Mouse (Mus musculus): ENCODE measurements at regions not wholly inside any gene's neighbourhood (a gene's known extent, or its start where the extent isn't known, plus 50 kb on each side); places are given as distances from the start of the nearest gene placed in this dataset.

GRCm38 (mm10) chr3:147886261-147886893 is 1034.2 kb downstream of the Ttll7 start:
- H3K4me3 ChIP-seq = no peak overlapping the region

DNA sequence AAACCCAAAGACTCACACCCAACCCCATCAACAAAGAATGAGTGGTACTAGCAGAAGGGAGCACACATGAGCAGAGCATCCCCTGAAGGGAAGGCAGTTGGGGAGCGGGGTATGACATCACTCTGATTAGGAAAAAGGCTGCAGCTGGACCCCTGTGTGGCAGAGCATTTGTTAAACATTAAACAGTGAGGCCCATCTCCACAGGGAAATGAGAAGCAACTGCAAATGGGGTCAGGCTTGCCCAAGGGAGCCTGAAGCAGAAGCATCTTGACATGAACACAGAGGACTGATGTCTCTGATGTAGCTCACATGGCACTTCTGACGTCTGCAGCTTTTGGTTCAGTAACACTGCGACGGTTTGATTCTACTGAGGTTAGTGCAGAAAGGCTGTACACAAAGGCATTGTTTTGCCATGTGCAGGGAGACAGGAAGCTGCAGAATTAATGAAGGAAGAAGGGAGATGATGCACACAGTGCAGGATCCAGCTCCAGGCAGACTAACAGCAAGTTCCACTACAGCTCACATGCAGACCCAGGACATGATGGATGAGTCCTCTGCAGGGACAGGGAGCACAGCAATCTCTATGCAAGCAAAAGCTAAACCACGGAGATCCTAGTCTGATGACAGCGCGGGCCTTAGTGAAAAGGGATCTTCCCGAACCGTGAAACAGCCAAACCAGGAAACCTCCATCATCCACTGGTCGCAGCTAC is 1030.9 kb downstream of the Ttll7 start:
- H3K4me3 ChIP-seq = no peak overlapping the region
- no peak overlapping the region for H3K4me2 ChIP-seq (ENCODE audit: low read depth)
- TF ChIP-seq MYOD1 (IDR thresholded peaks at IDR 0.05; ENCODE audit: control insufficient read depth in 1 of 3, insufficient read length in 2 of 3, low read depth in 2 of 3) = no peak
- TF ChIP-seq USF1 (IDR thresholded peaks at IDR 0.05; ENCODE audit: low read depth) = no peak
- TF ChIP-seq REST (IDR thresholded peaks at IDR 0.05; ENCODE audit: insufficient read depth, insufficient read length) = no peak
- TF ChIP-seq MAX (IDR thresholded peaks at IDR 0.05; ENCODE audit: low read depth) = no peak
- no peak for TF ChIP-seq TCF12 (IDR thresholded peaks at IDR 0.05; ENCODE audit: insufficient read depth, poor library complexity, severe bottlenecking)
- no peak for TF ChIP-seq POLR2A (IDR thresholded peaks at IDR 0.05; ENCODE audit: insufficient read length, low read depth)
- TF ChIP-seq SRF (IDR thresholded peaks at IDR 0.05; ENCODE audit: control insufficient read depth, insufficient read length, low read depth) = no peak
- no peak for TF ChIP-seq POLR2AphosphoS2 (IDR thresholded peaks at IDR 0.05; ENCODE audit: insufficient read length, low read depth)
- TF ChIP-seq CEBPB (IDR thresholded peaks at IDR 0.05; ENCODE audit: insufficient read depth, poor library complexity, severe bottlenecking) = no peak
- TF ChIP-seq MYOG (IDR thresholded peaks at IDR 0.05; ENCODE audit: control insufficient read depth in 1 of 3, insufficient read depth in 1 of 3, insufficient read length in 2 of 3, low read depth in 2 of 3) = no peak
- TF ChIP-seq E2F4 (IDR thresholded peaks at IDR 0.05; ENCODE audit: insufficient read depth) = no peak
- no peaks in the 10 kb centered on the region for H3K36me3 ChIP-seq (ENCODE audit: control insufficient read depth, insufficient read depth)
- H3ac ChIP-seq (ENCODE audit: control insufficient read depth, insufficient read length) = no peak overlapping the region
- no peaks in the 10 kb centered on the region for H3K27me3 ChIP-seq (ENCODE audit: control insufficient read depth, insufficient read depth, insufficient read length)
- H3K79me2 ChIP-seq (ENCODE audit: control insufficient read depth, insufficient read depth) = no peaks in the 10 kb centered on the region

More at GRCm38 (mm10) chr3:147886261-147886893, 1034.2 kb downstream of the Ttll7 start:
- H3K4me2 ChIP-seq (ENCODE audit: low read depth) = no peak overlapping the region
- no peaks in the 10 kb centered on the region for H3K36me3 ChIP-seq (ENCODE audit: control insufficient read depth, insufficient read depth)
- H3ac ChIP-seq (ENCODE audit: control insufficient read depth, insufficient read length) = no peak overlapping the region
- no peaks in the 10 kb centered on the region for H3K79me2 ChIP-seq (ENCODE audit: control insufficient read depth, insufficient read depth)
- no peaks in the 10 kb centered on the region for H3K27me3 ChIP-seq (ENCODE audit: control insufficient read depth, insufficient read depth, insufficient read length)
- TF ChIP-seq REST (IDR thresholded peaks at IDR 0.05; ENCODE audit: insufficient read depth, insufficient read length) = no peak
- no peak for TF ChIP-seq MAX (IDR thresholded peaks at IDR 0.05; ENCODE audit: low read depth)
- no peak for TF ChIP-seq E2F4 (IDR thresholded peaks at IDR 0.05; ENCODE audit: insufficient read depth)
- no peak for TF ChIP-seq MYOD1 (IDR thresholded peaks at IDR 0.05; ENCODE audit: control insufficient read depth in 1 of 3, insufficient read length in 2 of 3, low read depth in 2 of 3)
- TF ChIP-seq POLR2A (IDR thresholded peaks at IDR 0.05; ENCODE audit: insufficient read length, low read depth) = no peak
- TF ChIP-seq TCF12 (IDR thresholded peaks at IDR 0.05; ENCODE audit: insufficient read depth, poor library complexity, severe bottlenecking) = no peak
- TF ChIP-seq MYOG (IDR thresholded peaks at IDR 0.05; ENCODE audit: control insufficient read depth in 1 of 3, insufficient read depth in 1 of 3, insufficient read length in 2 of 3, low read depth in 2 of 3) = no peak
- TF ChIP-seq POLR2AphosphoS2 (IDR thresholded peaks at IDR 0.05; ENCODE audit: insufficient read length, low read depth) = no peak
- TF ChIP-seq USF1 (IDR thresholded peaks at IDR 0.05; ENCODE audit: low read depth) = no peak
- TF ChIP-seq TCF3 (IDR thresholded peaks at IDR 0.05; ENCODE audit: insufficient read length, low read depth) = no peak
- no peak for TF ChIP-seq SRF (IDR thresholded peaks at IDR 0.05; ENCODE audit: control insufficient read depth, insufficient read length, low read depth)
- TF ChIP-seq CEBPB (IDR thresholded peaks at IDR 0.05; ENCODE audit: insufficient read depth, poor library complexity, severe bottlenecking) = no peak

- Histone ChIP-seq H3ac (ENCODE audit: control insufficient read depth, insufficient read length) (no peak overlapping the region), H3K27me3 (ENCODE audit: control insufficient read depth, insufficient read depth, insufficient read length) (no peaks in the 10 kb centered on the region), H3K79me2 (ENCODE audit: control insufficient read depth, insufficient read depth) (no peaks in the 10 kb centered on the region), H3K36me3 (ENCODE audit: control insufficient read depth, insufficient read depth) (no peaks in the 10 kb centered on the region), H3K4me2 (ENCODE audit: low read depth) (no peak overlapping the region), H3K4me3 (no peak overlapping the region)
- TF ChIP-seq MYOG (IDR thresholded peaks at IDR 0.05; ENCODE audit: control insufficient read depth in 1 of 3, insufficient read depth in 1 of 3, insufficient read length in 2 of 3, low read depth in 2 of 3) (no peak), MYOD1 (IDR thresholded peaks at IDR 0.05; ENCODE audit: control insufficient read depth in 1 of 3, insufficient read length in 2 of 3, low read depth in 2 of 3) (no peak), SRF (IDR thresholded peaks at IDR 0.05; ENCODE audit: control insufficient read depth, insufficient read length, low read depth) (no peak), TCF3 (IDR thresholded peaks at IDR 0.05; ENCODE audit: insufficient read length, low read depth) (no peak), E2F4 (IDR thresholded peaks at IDR 0.05; ENCODE audit: insufficient read depth) (no peak), CEBPB (IDR thresholded peaks at IDR 0.05; ENCODE audit: insufficient read depth, poor library complexity, severe bottlenecking) (no peak), POLR2A (IDR thresholded peaks at IDR 0.05; ENCODE audit: insufficient read length, low read depth) (no peak), POLR2AphosphoS2 (IDR thresholded peaks at IDR 0.05; ENCODE audit: insufficient read length, low read depth) (no peak), TCF12 (IDR thresholded peaks at IDR 0.05; ENCODE audit: insufficient read depth, poor library complexity, severe bottlenecking) (no peak), REST (IDR thresholded peaks at IDR 0.05; ENCODE audit: insufficient read depth, insufficient read length) (no peak), USF1 (IDR thresholded peaks at IDR 0.05; ENCODE audit: low read depth) (no peak), MAX (IDR thresholded peaks at IDR 0.05; ENCODE audit: low read depth) (no peak)
Measured at GRCm38 (mm10) chr3:147878690-147879089, 1026.5 kb downstream of the Ttll7 start.

DNA sequence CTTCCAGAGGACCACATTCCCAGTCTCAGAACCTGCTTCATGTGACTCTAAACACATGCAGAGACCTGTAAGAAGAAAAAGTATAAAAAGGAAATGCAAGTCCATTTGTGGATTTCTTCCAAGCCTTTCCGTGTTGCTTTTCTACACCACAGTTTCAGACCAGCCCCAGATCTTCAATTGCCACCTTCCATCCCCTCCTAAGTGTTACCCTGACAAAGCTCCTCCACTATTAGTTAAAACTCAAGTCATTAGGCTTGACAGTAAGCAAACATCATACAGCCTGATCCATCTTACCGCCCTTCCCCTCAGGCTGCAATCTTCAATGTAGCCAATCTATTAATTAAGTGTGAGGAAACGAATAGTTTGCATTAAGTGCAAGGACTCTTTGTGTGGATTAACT is 1016.1 kb downstream of the Ttll7 start:
- no peaks in the 10 kb centered on the region for H3K36me3 ChIP-seq (ENCODE audit: control insufficient read depth, insufficient read depth)
- H3K4me3 ChIP-seq = no peak overlapping the region
- no peak overlapping the region for H3ac ChIP-seq (ENCODE audit: control insufficient read depth, insufficient read length)
- no peak overlapping the region for H3K4me2 ChIP-seq (ENCODE audit: low read depth)
- no peaks in the 10 kb centered on the region for H3K27me3 ChIP-seq (ENCODE audit: control insufficient read depth, insufficient read depth, insufficient read length)
- TF ChIP-seq POLR2A (IDR thresholded peaks at IDR 0.05; ENCODE audit: insufficient read length, low read depth) (no peak), MAX (IDR thresholded peaks at IDR 0.05; ENCODE audit: low read depth) (no peak), REST (IDR thresholded peaks at IDR 0.05; ENCODE audit: insufficient read depth, insufficient read length) (no peak), CEBPB (IDR thresholded peaks at IDR 0.05; ENCODE audit: insufficient read depth, poor library complexity, severe bottlenecking) (no peak)
- no peaks in the 10 kb centered on the region for H3K79me2 ChIP-seq (ENCODE audit: control insufficient read depth, insufficient read depth)
